ENCODE assay signal across 8 mouse cellular contexts in genomic region chr19:46135297-46135696, GRCm38 (mm10). TPM values are rescaled to one million over a fixed set of nuclear protein-coding genes. Genes with fewer than 3 reads are reported as not detected.
DNase-seq lines count a peak whose midpoint lies in the region; ATAC-seq lines count a peak whose summit lies in the region.

No protein-coding gene starts in this region.

- no peak overlapping the region for H3K27ac ChIP-seq in hindbrain, embryonic 13.5 days

- peak overlapping the region; percentile 77; the same call in 1 of the 2 replicates for H3K9ac ChIP-seq in hindbrain, embryonic 13.5 days

- peak overlapping the region; percentile 99 for H3K4me2 ChIP-seq in hindbrain, embryonic 13.5 days

- H3K9me3 ChIP-seq in hindbrain, embryonic 13.5 days = no peaks in the 10 kb centered on the region

- WGBS in hindbrain, embryonic 13.5 days = 1% methylated on average over 12 of the region's 12 CpGs

- peak overlapping the region; percentile 60 for H3K4me3 ChIP-seq in hindbrain, embryonic 13.5 days

- H3K27me3 ChIP-seq in hindbrain, embryonic 13.5 days = peaks cover 94% of the 10 kb centered on the region

- H3K36me3 ChIP-seq in hindbrain, embryonic 13.5 days = no peaks in the 10 kb centered on the region

- peaks cover 28% of the 10 kb centered on the region for H3K4me1 ChIP-seq in hindbrain, embryonic 13.5 days (replicated peaks)

- ATAC-seq in hindbrain, embryonic 13.5 days (ENCODE audit: low FRiP score) = peak; percentile 38

- peak; percentile 88 for DNase-seq in Muller cell, postnatal 12 days (ENCODE audit: inconsistent ontology term)
- peak; percentile 98 for DNase-seq in cerebellum, postnatal 14 days
- peak; percentile 77 to 92 for DNase-seq in frontal cortex, postnatal 14 days (ENCODE audit: low spot score in 2 of 2)
- peak; percentile 91 to 93 for DNase-seq in layer of hippocampus, postnatal 14 days (ENCODE audit: low spot score in 2 of 2)
- peak; percentile 94 for DNase-seq in lung, postnatal 10 days
- DNase-seq in ovary, postnatal 36 days (ENCODE audit: low spot score) = peak; percentile 88
- peak; percentile 87 for DNase-seq in thymus, postnatal 14 days

RNA-seq across cellular contexts. Expression of gene Elovl3, which starts 3.6 kb away (rescaled TPM):
- not detected in 2 replicates for polyA plus RNA-seq in hindbrain, embryonic 13.5 days (2015; fragmentation: Nextera tagmentation; extraction: Ambion mirVana)
- not detected for total RNA-seq in layer of hippocampus, postnatal 14 days (2021)

RNA-seq across cellular contexts. Expression of gene Pitx3, which starts 12.8 kb away (rescaled TPM):
- 0.23 and 0.31 TPM in 2 replicates for polyA plus RNA-seq in hindbrain, embryonic 13.5 days (2015; fragmentation: Nextera tagmentation; extraction: Ambion mirVana)
- not detected for total RNA-seq in layer of hippocampus, postnatal 14 days (2021)

RNA-seq across cellular contexts. Expression of gene Gbf1, which starts 17.0 kb away (rescaled TPM):
- 71.6 and 80.4 TPM in 2 replicates for polyA plus RNA-seq in hindbrain, embryonic 13.5 days (2015; fragmentation: Nextera tagmentation; extraction: Ambion mirVana)
- 100 to 1,000 TPM in 1 of 2 experiments, 10 to 100 TPM in 1; 83.7 to 101 TPM for total RNA-seq in layer of hippocampus, postnatal 14 days (2021)

RNA-seq across cellular contexts. Expression of gene Nolc1, which starts 59.6 kb away (rescaled TPM):
- polyA plus RNA-seq in hindbrain, embryonic 13.5 days (2015; fragmentation: Nextera tagmentation; extraction: Ambion mirVana) = 73.4 and 79.5 TPM in 2 replicates
- total RNA-seq in layer of hippocampus, postnatal 14 days (2021) = 10 to 100 TPM; 39.9 to 40.7 TPM
